Mouse (Mus musculus) midbrain, postnatal 0 days (tissue): ENCODE data around the gene Slc29a3. TPM values are rescaled to one million over a fixed set of nuclear protein-coding genes. Genes with fewer than 3 reads are reported as not detected.

Experiments
- ATAC-seq: fragments of 200-750 bp; cut with Nextera tagmentation; 2 replicates; pipeline ENCODE4 v1.8.0; 2017; ENCODE audit warnings: moderate number of reproducible peaks, mild to moderate bottlenecking, moderate TSS enrichment, moderate library complexity; ENCODE audit not compliant: low FRiP score
- DNase-seq: peaks from one replicate; pipeline ENCODE4 v3.0.0-alpha.2; 2015; ENCODE audit warnings: low spot score
- H3K27ac ChIP-seq: fragments of 300-500 bp; sonication (generic); 2 replicates; pipeline ENCODE4 v1.5.1; 2014; ENCODE audit warnings: low read depth, mild to moderate bottlenecking, low read length, mixed read lengths
- H3K27me3 ChIP-seq: fragments of 300-500 bp; sonication (generic); 2 replicates; pipeline ENCODE4 v1.6.1; 2014; ENCODE audit warnings: low read length, control low read depth, mixed read lengths; ENCODE audit not compliant: insufficient read depth
- H3K36me3 ChIP-seq: fragments of 300-500 bp; sonication (generic); 2 replicates; pipeline ENCODE4 v1.6.1; 2014; ENCODE audit warnings: low read length, control low read depth, mixed read lengths; ENCODE audit not compliant: insufficient read depth
- H3K4me1 ChIP-seq: fragments of 300-500 bp; sonication (generic); 2 replicates; pipeline ENCODE4 v1.6.1; 2014; ENCODE audit warnings: mild to moderate bottlenecking, control low read depth, antibody characterized with exemption, low read length, mixed read lengths; ENCODE audit not compliant: insufficient read depth
- H3K4me2 ChIP-seq: fragments of 300-500 bp; sonication (generic); 2 replicates; pipeline ENCODE4 v1.6.1; 2014; ENCODE audit warnings: low read depth, mild to moderate bottlenecking, low read length, mixed read lengths; ENCODE audit not compliant: poor library complexity, severe bottlenecking
- H3K4me3 ChIP-seq: fragments of 300-500 bp; sonication (generic); 2 replicates; pipeline ENCODE4 v1.5.1; 2014; ENCODE audit warnings: low read depth, mild to moderate bottlenecking, low read length, moderate library complexity
- H3K9ac ChIP-seq: fragments of 300-500 bp; sonication (generic); replicated peaks from 2 replicates; pipeline ENCODE4 v1.6.1; 2014; ENCODE audit warnings: mild to moderate bottlenecking, low read length, moderate library complexity, mixed read lengths; ENCODE audit not compliant: poor library complexity, severe bottlenecking
- H3K9me3 ChIP-seq: fragments of 300-500 bp; sonication (generic); 2 replicates; pipeline ENCODE4 v1.6.1; 2016; ENCODE audit warnings: low read length, control low read depth
- CTCF ChIP-seq: IDR thresholded peaks from 2 replicates; pipeline ENCODE4 v1.5.1; 2016; ENCODE audit warnings: antibody characterized with exemption, mild to moderate bottlenecking
- WGBS: fragments of 180-500 bp; shearing (Covaris S2); extraction: QIAGEN DNeasy Blood & Tissue Kit; methylation state at CpG from one replicate; pipeline ENCODE4 v1.1.7; 2014; 5-methylcytosine and 5-hydroxymethylcytosine counted together
- polyA plus RNA-seq: library from polyadenylated mRNA; unstranded; fragments of >200 nt; fragmentation: Nextera tagmentation; extraction: Ambion mirVana; gene quantifications from 2 replicates; pipeline ENCODE4 v1.2.1, GENCODE M21; 2015
- total RNA-seq: library from RNA; depleted of rRNA; stranded (reverse); fragments of >200 nt; gene quantifications from 2 replicates; pipeline ENCODE4 v1.2.3, GENCODE M21; 2014

The Slc29a3 gene
- total and polyA plus RNA-seq, 2 experiments from 2014 or later, result 6.9 to 7.8 TPM

- 8% methylated on average over 5 of the region's 5 CpGs for WGBS
- no peak overlapping the region; the same call in 1 of the 2 replicates for H3K9ac ChIP-seq
Measured at GRCm38 (mm10) chr10:60731742-60732141, 20.9 kb downstream of the Slc29a3 start.

GRCm38 (mm10) chr10:60727301-60727700 is 25.3 kb downstream of the Slc29a3 start:
- Histone ChIP-seq H3K9me3 (no peaks in the 10 kb centered on the region), H3K27ac (no peak overlapping the region), H3K27me3 (no peaks in the 10 kb centered on the region; the same call in 1 of the 2 replicates), H3K9ac (no peak overlapping the region), H3K4me1 (peaks cover 12% of the 10 kb centered on the region; the same call in 1 of the 2 replicates), H3K4me2 (no peak overlapping the region), H3K36me3 (no peaks in the 10 kb centered on the region), H3K4me3 (no peak overlapping the region)
- no peak for DNase-seq
- 28% methylated on average over 5 of the region's 5 CpGs for WGBS
- ATAC-seq, result no peak
- TF ChIP-seq CTCF, result no peak

More at GRCm38 (mm10) chr10:60731742-60732141, 20.9 kb downstream of the Slc29a3 start:
- Histone ChIP-seq H3K4me2 (no peak overlapping the region), H3K36me3 (no peaks in the 10 kb centered on the region), H3K4me1 (peaks cover 12% of the 10 kb centered on the region; the same call in 1 of the 2 replicates), H3K27me3 (no peaks in the 10 kb centered on the region; the same call in 1 of the 2 replicates), H3K4me3 (no peak overlapping the region), H3K27ac (peak overlapping the region; percentile 4; the same call in 1 of the 2 replicates), H3K9me3 (no peaks in the 10 kb centered on the region)
- no peak for TF ChIP-seq CTCF
- DNase-seq, result no peak
- no peak for ATAC-seq

GRCm38 (mm10) chr10:60726896-60727295 is 25.7 kb downstream of the Slc29a3 start:
- H3K27ac ChIP-seq, result no peak overlapping the region
- 86% methylated on average over 3 of the region's 3 CpGs for WGBS
- no peak for DNase-seq

GRCm38 (mm10) chr10:60724496-60724895 is 28.1 kb downstream of the Slc29a3 start:
- H3K4me3 ChIP-seq, result no peak overlapping the region
- peaks cover 6% of the 10 kb centered on the region; the same call in 1 of the 2 replicates for H3K4me1 ChIP-seq
- no peak overlapping the region for H3K4me2 ChIP-seq
- TF ChIP-seq CTCF, result no peak
- H3K9ac ChIP-seq, result no peak overlapping the region
- H3K27me3 ChIP-seq, result no peaks in the 10 kb centered on the region; the same call in 1 of the 2 replicates
- 81% methylated on average over 6 of the region's 6 CpGs for WGBS
- DNase-seq (no peak), ATAC-seq (no peak)
- no peaks in the 10 kb centered on the region for H3K36me3 ChIP-seq
- H3K27ac ChIP-seq, result no peak overlapping the region
- no peaks in the 10 kb centered on the region for H3K9me3 ChIP-seq

More at GRCm38 (mm10) chr10:60726896-60727295, 25.7 kb downstream of the Slc29a3 start:
- Histone ChIP-seq H3K4me1 (peaks cover 9% of the 10 kb centered on the region; the same call in 1 of the 2 replicates), H3K4me2 (no peak overlapping the region), H3K9ac (no peak overlapping the region), H3K4me3 (no peak overlapping the region), H3K27me3 (no peaks in the 10 kb centered on the region; the same call in 1 of the 2 replicates), H3K36me3 (no peaks in the 10 kb centered on the region), H3K9me3 (no peaks in the 10 kb centered on the region)
- no peak for TF ChIP-seq CTCF
- ATAC-seq, result no peak

GRCm38 (mm10) chr10:60723345-60723744 is 29.2 kb downstream of the Slc29a3 start:
- Histone ChIP-seq H3K27me3 (no peaks in the 10 kb centered on the region), H3K36me3 (no peaks in the 10 kb centered on the region), H3K9me3 (no peaks in the 10 kb centered on the region), H3K4me3 (no peak overlapping the region), H3K4me2 (no peak overlapping the region), H3K9ac (no peak overlapping the region), H3K27ac (no peak overlapping the region), H3K4me1 (peaks cover 6% of the 10 kb centered on the region; the same call in 1 of the 2 replicates)
- ATAC-seq (no peak), DNase-seq (no peak)
- no peak for TF ChIP-seq CTCF
- WGBS, result 42% methylated on average over 1 of the region's 1 CpGs

GRCm38 (mm10) chr10:60721640-60722039 is 31.0 kb downstream of the Slc29a3 start:
- Histone ChIP-seq H3K4me3 (no peak overlapping the region), H3K9ac (no peak overlapping the region), H3K4me1 (no peaks in the 10 kb centered on the region), H3K4me2 (no peak overlapping the region), H3K27me3 (no peaks in the 10 kb centered on the region), H3K9me3 (no peaks in the 10 kb centered on the region), H3K27ac (no peak overlapping the region), H3K36me3 (no peaks in the 10 kb centered on the region)
- no peak for TF ChIP-seq CTCF
- DNase-seq, result no peak
- 31% methylated on average over 12 of the region's 12 CpGs for WGBS
- no peak for ATAC-seq
